10 mouse cellular contexts compared by ENCODE assay signal in the genomic region with DNA sequence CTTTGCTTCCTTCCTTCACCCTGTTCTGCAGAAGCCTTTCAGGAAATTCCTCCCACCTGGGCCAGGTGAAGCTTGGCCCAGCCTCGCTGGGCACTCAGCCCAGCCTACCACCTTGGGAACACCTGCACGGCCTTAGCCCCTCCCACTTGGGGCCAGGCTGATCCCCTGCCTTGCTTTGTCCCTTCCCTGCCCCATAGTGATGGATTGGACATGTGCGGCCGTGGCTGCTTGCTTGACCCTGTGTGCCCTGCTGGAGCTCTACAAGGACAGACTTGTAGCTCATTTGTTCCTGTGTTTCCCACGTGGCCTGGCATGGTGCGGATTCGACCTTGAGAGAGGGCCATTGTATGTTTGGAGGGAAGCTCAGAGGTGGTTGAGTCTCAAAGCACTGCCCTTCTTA. TPM values are rescaled to one million over a fixed set of nuclear protein-coding genes. Genes with fewer than 3 reads are reported as not detected.
DNase-seq lines count a peak whose midpoint lies in the region; ATAC-seq and TF ChIP-seq lines count a peak whose summit lies in the region.
"Had no signal": no experiment of that assay in that cellular context is flagged by ENCODE, and none has a peak within 500 bp of the region (broad histone marks: within the 10 kb centered on the region; RNA-seq: fewer than 3 reads in every experiment).

No protein-coding gene starts in this region.

- peaks cover 60% of the 10 kb centered on the region for H3K4me1 ChIP-seq in heart, embryonic 16.5 days (ENCODE audit: control insufficient read depth, insufficient read depth, low read length)
- H3K4me1 ChIP-seq in heart, embryonic 12.5 days (replicated peaks) = peaks cover 81% of the 10 kb centered on the region
- H3K4me1 ChIP-seq in intestine, embryonic 14.5 days (replicated peaks; ENCODE audit: control insufficient read depth, insufficient read depth, low read length) = peaks cover 11% of the 10 kb centered on the region
- H3K4me1 ChIP-seq in intestine, postnatal 0 days (replicated peaks; ENCODE audit: control insufficient read depth, insufficient read depth, low read length) = no peaks in the 10 kb centered on the region
- H3K4me1 ChIP-seq in lung, postnatal 0 days (ENCODE audit: insufficient read depth, low read depth, low read length) = no peaks in the 10 kb centered on the region

- no peak for ATAC-seq in heart, embryonic 16.5 days (replicated peaks; ENCODE audit: extremely low read depth, insufficient read depth, low FRiP score)
- ATAC-seq in heart, embryonic 12.5 days (ENCODE audit: insufficient number of reproducible peaks, low FRiP score) = no peak
- ATAC-seq in intestine, embryonic 14.5 days (replicated peaks; ENCODE audit: low FRiP score, low TSS enrichment, low read depth) = 0 out of 2 replicates have a peak, but pooled peaks have one; percentile 21
- peak; percentile 60 for ATAC-seq in intestine, postnatal 0 days
- ATAC-seq in lung, postnatal 0 days = peak; percentile 57

- no peaks in the 10 kb centered on the region for H3K9me3 ChIP-seq in heart, embryonic 16.5 days (replicated peaks; ENCODE audit: control insufficient read depth, low read length)
- no peaks in the 10 kb centered on the region for H3K9me3 ChIP-seq in heart, embryonic 12.5 days (replicated peaks)
- no peaks in the 10 kb centered on the region for H3K9me3 ChIP-seq in intestine, embryonic 14.5 days (ENCODE audit: control insufficient read depth, low read length)
- H3K9me3 ChIP-seq in intestine, postnatal 0 days (ENCODE audit: control insufficient read depth) = no peaks in the 10 kb centered on the region
- H3K9me3 ChIP-seq in lung, postnatal 0 days (ENCODE audit: low read length) = no peaks in the 10 kb centered on the region
- H3K9me3 ChIP-seq: limb, embryonic 13.5 days had no signal

- 55% methylated on average over 7 of the region's 7 CpGs for WGBS in heart, embryonic 16.5 days
- 68% methylated on average over 7 of the region's 7 CpGs for WGBS in heart, embryonic 12.5 days
- WGBS in intestine, embryonic 14.5 days = 73% methylated on average over 7 of the region's 7 CpGs
- 58% methylated on average over 7 of the region's 7 CpGs for WGBS in intestine, postnatal 0 days
- WGBS in lung, postnatal 0 days = 66% methylated on average over 7 of the region's 7 CpGs

- H3K36me3 ChIP-seq in heart, embryonic 16.5 days (ENCODE audit: control insufficient read depth, insufficient read depth) = no peaks in the 10 kb centered on the region
- H3K36me3 ChIP-seq in heart, embryonic 12.5 days = no peaks in the 10 kb centered on the region
- H3K36me3 ChIP-seq in intestine, embryonic 14.5 days (ENCODE audit: control insufficient read depth, insufficient read depth, low read length) = no peaks in the 10 kb centered on the region
- no peaks in the 10 kb centered on the region for H3K36me3 ChIP-seq in intestine, postnatal 0 days (ENCODE audit: control insufficient read depth, insufficient read depth)
- H3K36me3 ChIP-seq in lung, postnatal 0 days (ENCODE audit: insufficient read depth, low read length) = no peaks in the 10 kb centered on the region
- H3K36me3 ChIP-seq: limb, embryonic 13.5 days had no signal

- TF ChIP-seq CTCF in intestine, postnatal 0 days (IDR thresholded peaks at IDR 0.05; ENCODE audit: low read depth) = no peak
- no peak for TF ChIP-seq CTCF in lung, postnatal 0 days (IDR thresholded peaks at IDR 0.05)

- H3K4me3 ChIP-seq in heart, embryonic 16.5 days (ENCODE audit: low read length) = no peak overlapping the region
- no peak overlapping the region for H3K4me3 ChIP-seq in heart, embryonic 12.5 days
- H3K4me3 ChIP-seq in intestine, embryonic 14.5 days (ENCODE audit: low read depth, low read length) = no peak overlapping the region
- H3K4me3 ChIP-seq in intestine, postnatal 0 days (ENCODE audit: low read depth, low read length) = no peak overlapping the region
- no peak overlapping the region for H3K4me3 ChIP-seq in lung, postnatal 0 days (ENCODE audit: low read depth, low read length)
- H3K4me3 ChIP-seq: limb, embryonic 13.5 days had no signal

- H3K27me3 ChIP-seq in heart, embryonic 16.5 days (ENCODE audit: control insufficient read depth, insufficient read depth, low read length) = peaks cover 6% of the 10 kb centered on the region
- peaks cover 22% of the 10 kb centered on the region for H3K27me3 ChIP-seq in heart, embryonic 12.5 days (replicated peaks)
- peaks cover 5% of the 10 kb centered on the region for H3K27me3 ChIP-seq in intestine, embryonic 14.5 days (replicated peaks; ENCODE audit: control insufficient read depth, insufficient read depth, low read length)
- peaks cover 27% of the 10 kb centered on the region for H3K27me3 ChIP-seq in intestine, postnatal 0 days (replicated peaks; ENCODE audit: control insufficient read depth, insufficient read depth, low read length)
- H3K27me3 ChIP-seq in lung, postnatal 0 days (replicated peaks; ENCODE audit: insufficient read depth, low read length) = no peaks in the 10 kb centered on the region

- H3K27ac ChIP-seq in heart, embryonic 16.5 days (ENCODE audit: low read length) = peak overlapping the region; percentile 33; the same call in 1 of the 2 replicates
- no peak overlapping the region for H3K27ac ChIP-seq in heart, embryonic 12.5 days (ENCODE audit: poor library complexity, severe bottlenecking)
- no peak overlapping the region for H3K27ac ChIP-seq in intestine, embryonic 14.5 days (ENCODE audit: low read depth)
- no peak overlapping the region for H3K27ac ChIP-seq in intestine, postnatal 0 days (ENCODE audit: low read depth, low read length)
- no peak overlapping the region for H3K27ac ChIP-seq in lung, postnatal 0 days (ENCODE audit: low read length)
- H3K27ac ChIP-seq: limb, embryonic 13.5 days had no signal

- DNase-seq in intestine, embryonic 14.5 days (ENCODE audit: low spot score) = no peak
- peak; percentile 57 for DNase-seq in lung, postnatal 0 days (ENCODE audit: low spot score)
- no peak for DNase-seq in left cerebral cortex, adult 18-20 months (ENCODE audit: low spot score in 2 of 2)
- DNase-seq in layer of hippocampus, postnatal 10 days (ENCODE audit: low spot score in 2 of 2) = no peak
- DNase-seq: cerebellum, adult 18-20 months; thymus, postnatal 4 days had no signal

- no peak overlapping the region for H3K4me2 ChIP-seq in heart, embryonic 16.5 days (ENCODE audit: low read depth, low read length)
- no peak overlapping the region for H3K4me2 ChIP-seq in heart, embryonic 12.5 days
- no peak overlapping the region for H3K4me2 ChIP-seq in intestine, embryonic 14.5 days (ENCODE audit: low read length)
- no peak overlapping the region for H3K4me2 ChIP-seq in intestine, postnatal 0 days (replicated peaks; ENCODE audit: low read depth)
- H3K4me2 ChIP-seq in lung, postnatal 0 days (replicated peaks; ENCODE audit: low read depth, low read length) = no peak overlapping the region
- H3K4me2 ChIP-seq: limb, embryonic 13.5 days had no signal

- no peak overlapping the region for H3K9ac ChIP-seq in heart, embryonic 16.5 days (ENCODE audit: low read length)
- H3K9ac ChIP-seq in heart, embryonic 12.5 days = no peak overlapping the region
- H3K9ac ChIP-seq in intestine, embryonic 14.5 days (ENCODE audit: low read length) = no peak overlapping the region
- no peak overlapping the region for H3K9ac ChIP-seq in intestine, postnatal 0 days (ENCODE audit: low read depth, low read length)
- no peak overlapping the region for H3K9ac ChIP-seq in lung, postnatal 0 days (replicated peaks; ENCODE audit: low read depth)
- H3K9ac ChIP-seq: limb, embryonic 13.5 days had no signal

- TF ChIP-seq EP300 in lung, postnatal 0 days (IDR thresholded peaks at IDR 0.05) = no peak

RNA-seq across cellular contexts. Expression of gene Casz1, which starts 54.0 kb away (rescaled TPM):
- 22.4 and 25.7 TPM in 2 replicates for polyA plus RNA-seq in heart, embryonic 16.5 days (2015; fragmentation: Nextera tagmentation; extraction: Ambion mirVana)
- polyA plus RNA-seq in heart, embryonic 12.5 days (2016; fragmentation: Nextera tagmentation; extraction: Ambion mirVana) = 23.6 and 26.1 TPM in 2 replicates
- 6.6 and 7.8 TPM in 2 replicates for polyA plus RNA-seq in intestine, embryonic 14.5 days (2014; fragmentation: Nextera tagmentation; extraction: Ambion mirVana)
- 5.6 and 6.6 TPM in 2 replicates for polyA plus RNA-seq in intestine, postnatal 0 days (2015; fragmentation: Nextera tagmentation; extraction: Ambion mirVana)
- polyA plus RNA-seq in lung, postnatal 0 days (2015; fragmentation: Nextera tagmentation; extraction: Ambion mirVana) = 9.7 and 10.3 TPM in 2 replicates
- 1 to 10 TPM; 1.2 to 1.4 TPM for total RNA-seq in left cerebral cortex, adult 18-20 months (2021)
- 1 to 10 TPM; 1.1 to 1.3 TPM for total RNA-seq in layer of hippocampus, postnatal 10 days (2021)

Comparison
In these comparisons a context has a peak if more than half of its experiments do, and no peak if none do; other contexts are left out.
1. ATAC-seq: peak in intestine, embryonic 14.5 days (single experiment), intestine, postnatal 0 days (single experiment) and lung, postnatal 0 days (single experiment); none in heart, embryonic 16.5 days (single experiment) and heart, embryonic 12.5 days (single experiment).